Mouse (Mus musculus) cerebellum, adult (tissue): ENCODE measurements around the gene Sergef.

Experiments
- ATAC-seq: cut with Nextera tagmentation; 2 replicates; pipeline ENCODE4 v1.9.2; 2017; ENCODE audit warnings: mild to moderate bottlenecking, moderate library complexity, mixed read lengths; ENCODE audit not compliant: insufficient number of reproducible peaks, low FRiP score, low TSS enrichment

Sergef gene

GRCm38 (mm10) chr7:46463136-46463535 is 176.5 kb downstream of the Sergef start:
- no peak for ATAC-seq

GRCm38 (mm10) chr7:46462287-46462686 is 177.3 kb downstream of the Sergef start:
- no peak for ATAC-seq

GRCm38 (mm10) chr7:46459605-46460245 is 179.9 kb downstream of the Sergef start:
- ATAC-seq: no peak; the same call in 1 of the 2 replicates

GRCm38 (mm10) chr7:46459200-46459599 is 180.4 kb downstream of the Sergef start:
- peak; percentile 68 for ATAC-seq

GRCm38 (mm10) chr7:46457889-46458288 is 181.7 kb downstream of the Sergef start:
- ATAC-seq: no peak

GRCm38 (mm10) chr7:46453930-46454679 is 185.5 kb downstream of the Sergef start:
- peak; percentile 81; the same call in 1 of the 2 replicates for ATAC-seq

- ATAC-seq: peak; percentile 45; the same call in 1 of the 2 replicates
Measured at GRCm38 (mm10) chr7:46448922-46449645, 190.5 kb downstream of the Sergef start.

- ATAC-seq: peak; percentile 59; the same call in 1 of the 2 replicates
Measured at GRCm38 (mm10) chr7:46447473-46448165, 192.0 kb downstream of the Sergef start.

- peak; percentile 29; the same call in 1 of the 2 replicates for ATAC-seq
Measured at GRCm38 (mm10) chr7:46445896-46446295, 193.7 kb downstream of the Sergef start.

GRCm38 (mm10) chr7:46443163-46443562 is 196.4 kb downstream of the Sergef start:
- ATAC-seq: no peak

- peak; percentile 21; the same call in 1 of the 2 replicates for ATAC-seq
Measured at GRCm38 (mm10) chr7:46438537-46439141, 201.0 kb downstream of the Sergef start.

- ATAC-seq: no peak
Measured at GRCm38 (mm10) chr7:46435833-46436232, 203.8 kb downstream of the Sergef start.

- ATAC-seq: no peak
Measured at GRCm38 (mm10) chr7:46433874-46434273, 205.7 kb downstream of the Sergef start.

GRCm38 (mm10) chr7:46425012-46425411 is 214.6 kb downstream of the Sergef start:
- no peak for ATAC-seq

GRCm38 (mm10) chr7:46423951-46424350 is 215.7 kb downstream of the Sergef start:
- ATAC-seq: no peak

- ATAC-seq: peak; percentile 34; the same call in 1 of the 2 replicates
Measured at GRCm38 (mm10) chr7:46422764-46423412, 216.7 kb downstream of the Sergef start.

- ATAC-seq: no peak
Measured at GRCm38 (mm10) chr7:46422052-46422763, 217.4 kb downstream of the Sergef start.

- no peak for ATAC-seq
Measured at GRCm38 (mm10) chr7:46421535-46421934, 218.1 kb downstream of the Sergef start.

GRCm38 (mm10) chr7:46418102-46418622 is 221.4 kb downstream of the Sergef start:
- ATAC-seq: no peak
